ENCODE assay signal across 8 mouse cellular contexts in genomic region chr17:6961181-6962000, GRCm38 (mm10). TPM values are rescaled to one million over a fixed set of nuclear protein-coding genes. Genes with fewer than 3 reads are reported as not detected.
DNase-seq lines count a peak whose midpoint lies in the region; ATAC-seq and TF ChIP-seq lines count a peak whose summit lies in the region.
"Not testable (repeated sequence)": the region's sequence is repeated elsewhere in the genome, so short reads cannot be mapped to it uniquely, and the experiment has no call there.

No protein-coding gene starts in this region.

- not testable (repeated sequence) for H3K27ac ChIP-seq in embryonic facial prominence, embryonic 15.5 days (replicated peaks); left cerebral cortex, adult 2 months

- not testable (repeated sequence) for H3K4me1 ChIP-seq in embryonic facial prominence, embryonic 15.5 days

- H3K4me3 ChIP-seq in embryonic facial prominence, embryonic 15.5 days (replicated peaks), result peak overlapping the region; percentile 52
- peak overlapping the region; percentile 32; the same call in 1 of the 2 replicates for H3K4me3 ChIP-seq in left cerebral cortex, adult 2 months

- not testable (repeated sequence) for H3K9ac ChIP-seq in embryonic facial prominence, embryonic 15.5 days

- intact Hi-C loops in left cerebral cortex, adult 2 months (cut with DNase I), result not testable (repeated sequence)

- H3K9me3 ChIP-seq in embryonic facial prominence, embryonic 15.5 days (replicated peaks), result not testable (repeated sequence)

- H3K4me2 ChIP-seq in embryonic facial prominence, embryonic 15.5 days (replicated peaks), result peak overlapping the region; percentile 43

- DNase-seq in 3T3-L1 (ENCODE audit: low read depth, low spot score), result peak; percentile 17
- peak; percentile 56 for DNase-seq in adrenal gland, adult 2 months
- peak; percentile 48 for DNase-seq in heart, adult 8-10 months (ENCODE audit: low spot score)
- DNase-seq in left cerebral cortex, adult 2 months (ENCODE audit: extremely low spot score in 1 of 2, low spot score in 2 of 2), result peak in 1 of 2 experiments; percentile 28
- DNase-seq in lung, postnatal 4 days, result peak; percentile 37 to 44

- not testable (repeated sequence) for H3K36me3 ChIP-seq in embryonic facial prominence, embryonic 15.5 days

- ATAC-seq in embryonic facial prominence, embryonic 15.5 days (ENCODE audit: insufficient number of reproducible peaks, low FRiP score, low TSS enrichment, low read depth), result peak; percentile 98
- ATAC-seq in inflammation-experienced regulatory T-cells, adult 6 months, result peak; percentile 87
- peak; percentile 86 for ATAC-seq in neutrophil, adult 5-6 weeks (ENCODE audit: extremely low read depth, insufficient number of reproducible peaks, low FRiP score, poor library complexity, severe bottlenecking)

- WGBS in embryonic facial prominence, embryonic 15.5 days, result under 1% methylated on average over 21 of the region's 48 CpGs

- H3K27me3 ChIP-seq in embryonic facial prominence, embryonic 15.5 days, result not testable (repeated sequence)

- TF ChIP-seq CTCF in left cerebral cortex, adult 2 months (IDR thresholded peaks at IDR 0.05), result not testable (repeated sequence)

RNA-seq across cellular contexts. Expression of gene Tagap1, which starts 0.4 kb away (rescaled TPM):
- total RNA-seq in adrenal gland, adult 2 months (2021), result 10 to 100 TPM; 18.1 to 18.2 TPM
- polyA plus RNA-seq in adrenal gland, adult 2 months (2012; rRNA removed), result 6.3 and 8.1 TPM in 2 replicates
- polyA plus RNA-seq in embryonic facial prominence, embryonic 15.5 days (2015; fragmentation: Nextera tagmentation; extraction: Ambion mirVana), result 46.1 and 49.0 TPM in 2 replicates
- 10 to 100 TPM in 2 of 4 experiments, 1 to 10 TPM in 2; 9.5 to 14.3 (median 10.5) TPM for total RNA-seq in heart, adult 8-10 months (2022)
- polyA plus RNA-seq in inflammation-experienced regulatory T-cells, adult 6 months (2017; shearing (Covaris generic)), result 10 to 100 TPM; 39.6 to 71.8 (median 54.0) TPM
- 10 to 100 TPM; 28.5 to 31.5 TPM for total RNA-seq in left cerebral cortex, adult 2 months (2021)
- 33.5 and 39.3 TPM in 2 replicates for total RNA-seq in neutrophil, adult 5-6 weeks (2017)

RNA-seq across cellular contexts. Expression of gene Rnaset2b, which starts 9.0 kb away (rescaled TPM):
- total RNA-seq in adrenal gland, adult 2 months (2021), result 100 to 1,000 TPM; 458 to 572 TPM
- 68.6 and 105 TPM in 2 replicates for polyA plus RNA-seq in adrenal gland, adult 2 months (2012; rRNA removed)
- 219 TPM in 2 replicates for polyA plus RNA-seq in embryonic facial prominence, embryonic 15.5 days (2015; fragmentation: Nextera tagmentation; extraction: Ambion mirVana)
- 100 to 1,000 TPM; 180 to 197 (median 191) TPM for total RNA-seq in heart, adult 8-10 months (2022)
- polyA plus RNA-seq in inflammation-experienced regulatory T-cells, adult 6 months (2017; shearing (Covaris generic)), result 100 to 1,000 TPM; 273 to 343 (median 324) TPM
- 10 to 100 TPM; 37.9 to 40.2 TPM for total RNA-seq in left cerebral cortex, adult 2 months (2021)
- total RNA-seq in neutrophil, adult 5-6 weeks (2017), result 302 and 381 TPM in 2 replicates

RNA-seq across cellular contexts. Expression of gene Rsph3b, which starts 12.9 kb away (rescaled TPM):
- total RNA-seq in adrenal gland, adult 2 months (2021), result 10 to 100 TPM; 40.9 to 49.0 TPM
- 46.6 and 48.9 TPM in 2 replicates for polyA plus RNA-seq in adrenal gland, adult 2 months (2012; rRNA removed)
- 49.2 and 52.4 TPM in 2 replicates for polyA plus RNA-seq in embryonic facial prominence, embryonic 15.5 days (2015; fragmentation: Nextera tagmentation; extraction: Ambion mirVana)
- total RNA-seq in heart, adult 8-10 months (2022), result 10 to 100 TPM; 50.1 to 55.1 (median 53.5) TPM
- polyA plus RNA-seq in inflammation-experienced regulatory T-cells, adult 6 months (2017; shearing (Covaris generic)), result 10 to 100 TPM; 29.8 to 37.5 (median 31.3) TPM
- 10 to 100 TPM; 28.1 to 28.5 TPM for total RNA-seq in left cerebral cortex, adult 2 months (2021)
- 17.2 and 18.4 TPM in 2 replicates for total RNA-seq in neutrophil, adult 5-6 weeks (2017)

RNA-seq across cellular contexts. Expression of gene Gm49721, which starts 17.3 kb away (rescaled TPM):
- under 1 TPM; 0.31 to 0.63 TPM for total RNA-seq in adrenal gland, adult 2 months (2021)
- 4.4 and 5.8 TPM in 2 replicates for polyA plus RNA-seq in adrenal gland, adult 2 months (2012; rRNA removed)
- 0.25 TPM in 1 of 2 replicates, not detected in the other for polyA plus RNA-seq in embryonic facial prominence, embryonic 15.5 days (2015; fragmentation: Nextera tagmentation; extraction: Ambion mirVana)
- total RNA-seq in heart, adult 8-10 months (2022), result not detected
- polyA plus RNA-seq in inflammation-experienced regulatory T-cells, adult 6 months (2017; shearing (Covaris generic)), result under 1 TPM in 1 of 3 experiments, not detected in 2; 0.44 TPM
- under 1 TPM in 1 of 2 experiments, not detected in 1; 0.45 TPM for total RNA-seq in left cerebral cortex, adult 2 months (2021)
- total RNA-seq in neutrophil, adult 5-6 weeks (2017), result 2.6 and 2.9 TPM in 2 replicates
